Mouse (Mus musculus): ENCODE measurements around the gene Elf1. TPM values are rescaled to one million over a fixed set of nuclear protein-coding genes. Genes with fewer than 3 reads are reported as not detected.

Gene Elf1
- total and polyA plus RNA-seq, 3 experiments: 21.5 to 43.1 (median 24.2) TPM

GRCm38 (mm10) chr14:79549343-79549742 is 68.3 kb downstream of the Elf1 start:
- H3K4me1 ChIP-seq (ENCODE audit: control insufficient read depth in 1 of 2, insufficient read depth in 2 of 2, low read length in 2 of 2): peaks cover 9 to 15% of the 10 kb centered on the region in 2 experiments
- DNase-seq (ENCODE audit: low read depth, low spot score): no peak
- peaks cover 27% of the 10 kb centered on the region for H3K79me2 ChIP-seq (ENCODE audit: control insufficient read depth, insufficient read depth, low read length, poor library complexity)
- TF ChIP-seq NELFE (IDR thresholded peaks at IDR 0.05; ENCODE audit: low read depth, low read length): no peak
- no peak for TF ChIP-seq JUND (IDR thresholded peaks at IDR 0.05; ENCODE audit: low read depth, low read length)
- no peak for TF ChIP-seq NRF1 (IDR thresholded peaks at IDR 0.05; ENCODE audit: insufficient read depth, low read depth, low read length, poor library complexity, severe bottlenecking)
- no peak for TF ChIP-seq E2F4 (IDR thresholded peaks at IDR 0.05; ENCODE audit: borderline replicate concordance, low read depth, low read length)
- TF ChIP-seq CTCF (IDR thresholded peaks at IDR 0.05 in 2 of 3, conservative IDR thresholded peaks at IDR 0.05 in 1 of 3; ENCODE audit: control insufficient read depth in 1 of 3, insufficient read depth in 1 of 3, low read depth in 2 of 3, low read length in 3 of 3, poor library complexity in 1 of 3, severe bottlenecking in 1 of 3): no peak
- TF ChIP-seq HCFC1 (IDR thresholded peaks at IDR 0.05; ENCODE audit: low read depth, low read length): no peak
- TF ChIP-seq MXI1 (IDR thresholded peaks at IDR 0.05; ENCODE audit: low read depth, low read length): no peak
- no peak for TF ChIP-seq MAX (IDR thresholded peaks at IDR 0.05; ENCODE audit: low read length)
- no peak for TF ChIP-seq ELF1 (IDR thresholded peaks at IDR 0.05; ENCODE audit: low read depth, low read length)
- no peak for TF ChIP-seq MYB (IDR thresholded peaks at IDR 0.05; ENCODE audit: low read depth, low read length)
- TF ChIP-seq UBTF (IDR thresholded peaks at IDR 0.05; ENCODE audit: borderline replicate concordance, insufficient read depth, low read depth, low read length): no peak
- TF ChIP-seq MAZ (IDR thresholded peaks at IDR 0.05; ENCODE audit: low read depth, low read length): no peak
- TF ChIP-seq MYC (IDR thresholded peaks at IDR 0.05; ENCODE audit: low read depth, low read length): no peak
- no peak for TF ChIP-seq EP300 (IDR thresholded peaks at IDR 0.05; ENCODE audit: low read depth in 1 of 2, low read length in 2 of 2)
- TF ChIP-seq GABPA (IDR thresholded peaks at IDR 0.05; ENCODE audit: low read depth, low read length): no peak
- no peak for TF ChIP-seq ZC3H11A (IDR thresholded peaks at IDR 0.05; ENCODE audit: low read depth, low read length)
- TF ChIP-seq BHLHE40 (IDR thresholded peaks at IDR 0.05; ENCODE audit: borderline replicate concordance, low read depth, low read length): no peak
- no peak overlapping the region for H3K27ac ChIP-seq (ENCODE audit: control insufficient read depth, low read depth, low read length)
- H3K4me3 ChIP-seq (ENCODE audit: control insufficient read depth in 1 of 2, insufficient read depth in 1 of 2, low read depth in 2 of 2, low read length in 2 of 2): no peak overlapping the region
- no peak overlapping the region for H3K9ac ChIP-seq (ENCODE audit: control insufficient read depth, low read depth, low read length, poor library complexity, severe bottlenecking)
- H3K9me3 ChIP-seq (replicated peaks; ENCODE audit: insufficient read depth, low read length): no peaks in the 10 kb centered on the region
- no peaks in the 10 kb centered on the region for H3K27me3 ChIP-seq (ENCODE audit: control insufficient read depth in 1 of 2, insufficient read depth in 2 of 2, low read length in 2 of 2)
- H3K36me3 ChIP-seq (ENCODE audit: control insufficient read depth in 1 of 2, insufficient read depth in 2 of 2, low read length in 2 of 2): peaks cover under 1 to 13% of the 10 kb centered on the region in 2 experiments; a peak in 3 of 4 replicates

- Histone ChIP-seq H3K27ac (ENCODE audit: control insufficient read depth, low read depth, low read length) (no peak overlapping the region), H3K4me1 (ENCODE audit: control insufficient read depth in 1 of 2, insufficient read depth in 2 of 2, low read length in 2 of 2) (peaks cover 12 to 15% of the 10 kb centered on the region in 2 experiments)
Measured at GRCm38 (mm10) chr14:79551929-79552328, 70.9 kb downstream of the Elf1 start.

More at GRCm38 (mm10) chr14:79551929-79552328, 70.9 kb downstream of the Elf1 start:
- TF ChIP-seq SIN3A (IDR thresholded peaks at IDR 0.05; ENCODE audit: low read length) (0 out of 2 replicates have a peak, but pooled peaks have one; percentile 17), EP300 (IDR thresholded peaks at IDR 0.05; ENCODE audit: low read depth in 1 of 2, low read length in 2 of 2) (peak in 1 of 2 experiments; percentile 24; a peak in 1 of 4 replicates), ETS1 (IDR thresholded peaks at IDR 0.05; ENCODE audit: low read depth, low read length) (peak; percentile 92), JUND (IDR thresholded peaks at IDR 0.05; ENCODE audit: low read depth, low read length) (peak; percentile 72; the same call in 1 of the 2 replicates), RCOR1 (IDR thresholded peaks at IDR 0.05; ENCODE audit: low read depth, low read length) (no peak)
- Histone ChIP-seq H3K27me3 (ENCODE audit: control insufficient read depth in 1 of 2, insufficient read depth in 2 of 2, low read length in 2 of 2) (no peaks in the 10 kb centered on the region), H3K9ac (ENCODE audit: control insufficient read depth, low read depth, low read length, poor library complexity, severe bottlenecking) (no peak overlapping the region), H3K79me2 (ENCODE audit: control insufficient read depth, insufficient read depth, low read length, poor library complexity) (peaks cover 39% of the 10 kb centered on the region), H3K9me3 (replicated peaks; ENCODE audit: insufficient read depth, low read length) (no peaks in the 10 kb centered on the region), H3K36me3 (ENCODE audit: control insufficient read depth in 1 of 2, insufficient read depth in 2 of 2, low read length in 2 of 2) (peaks cover 0 to 13% of the 10 kb centered on the region in 2 experiments; a peak in 2 of 4 replicates), H3K4me3 (ENCODE audit: control insufficient read depth in 1 of 2, insufficient read depth in 1 of 2, low read depth in 2 of 2, low read length in 2 of 2) (no peak overlapping the region)
- peak; percentile 53 for DNase-seq (ENCODE audit: low read depth, low spot score)

Measured in MEL (cell line).